Mouse (Mus musculus) stomach, postnatal 0 days (tissue): ENCODE data around the gene Arhgef25. TPM values are rescaled to one million over a fixed set of nuclear protein-coding genes. Genes with fewer than 3 reads are reported as not detected.

Experiments used
- ATAC-seq: fragments of 200-750 bp; cut with Nextera tagmentation; 2 replicates; pipeline ENCODE4 v1.8.0; 2017; ENCODE audit not compliant: low FRiP score, low TSS enrichment
- DNase-seq: peaks from one replicate; pipeline ENCODE4 v3.0.0-alpha.2; 2016; ENCODE audit warnings: low spot score
- H3K27ac ChIP-seq: fragments of 300-500 bp; sonication (generic); replicated peaks from 2 replicates; pipeline ENCODE4 v1.5.1; 2014; ENCODE audit warnings: mild to moderate bottlenecking, control low read depth
- H3K27me3 ChIP-seq: fragments of 300-500 bp; sonication (generic); 2 replicates; pipeline ENCODE4 v1.6.1; 2014; ENCODE audit warnings: low read length; ENCODE audit not compliant: control insufficient read depth, insufficient read depth
- H3K36me3 ChIP-seq: fragments of 300-500 bp; sonication (generic); 2 replicates; pipeline ENCODE4 v1.6.1; 2014; ENCODE audit warnings: low read length, mixed read lengths; ENCODE audit not compliant: control insufficient read depth, insufficient read depth
- H3K4me1 ChIP-seq: fragments of 300-500 bp; sonication (generic); replicated peaks from 2 replicates; pipeline ENCODE4 v1.6.1; 2014; ENCODE audit warnings: antibody characterized with exemption; ENCODE audit not compliant: control insufficient read depth, insufficient read depth
- H3K4me2 ChIP-seq: fragments of 300-500 bp; sonication (generic); replicated peaks from 2 replicates; pipeline ENCODE4 v1.6.1; 2014; ENCODE audit warnings: low read depth, mild to moderate bottlenecking, control low read depth, moderate library complexity
- H3K4me3 ChIP-seq: fragments of 300-500 bp; sonication (generic); 2 replicates; pipeline ENCODE4 v1.5.1; 2014; ENCODE audit warnings: low read depth, low read length, control low read depth
- H3K9ac ChIP-seq: fragments of 300-500 bp; sonication (generic); 2 replicates; pipeline ENCODE4 v1.6.1; 2014; ENCODE audit warnings: mild to moderate bottlenecking, low read length, control low read depth, mixed read lengths
- H3K9me3 ChIP-seq: fragments of 300-500 bp; sonication (generic); 2 replicates; pipeline ENCODE4 v1.6.1; 2016; ENCODE audit warnings: low read length; ENCODE audit not compliant: control insufficient read depth
- CTCF ChIP-seq: IDR thresholded peaks from 2 replicates; pipeline ENCODE4 v1.5.1; 2016; ENCODE audit warnings: antibody characterized with exemption, low read depth, mild to moderate bottlenecking, moderate library complexity
- EP300 ChIP-seq: optimal IDR thresholded peaks from 2 replicates; pipeline ENCODE3; 2016; ENCODE audit warnings: antibody characterized with exemption
- WGBS: fragments of 180-500 bp; shearing (Covaris S2); extraction: QIAGEN DNeasy Blood & Tissue Kit; methylation state at CpG from one replicate; pipeline ENCODE4 v1.1.7; 2014; 5-methylcytosine and 5-hydroxymethylcytosine counted together
- polyA plus RNA-seq: library from polyadenylated mRNA; unstranded; fragments of >200 nt; fragmentation: Nextera tagmentation; extraction: Ambion mirVana; gene quantifications from 2 replicates; pipeline ENCODE4 v1.2.1, GENCODE M21; 2015

Gene Arhgef25
- polyA plus RNA-seq, 1 experiment from 2014 or later: 25.3 TPM

- TF ChIP-seq CTCF: no peak
- no peak for TF ChIP-seq EP300
- H3K4me3 ChIP-seq: no peak overlapping the region
- no peak overlapping the region for H3K9ac ChIP-seq
- no peak for DNase-seq
- H3K36me3 ChIP-seq: no peaks in the 10 kb centered on the region
- ATAC-seq: no peak
- no peak overlapping the region for H3K27ac ChIP-seq
- H3K4me1 ChIP-seq: no peaks in the 10 kb centered on the region
- no peaks in the 10 kb centered on the region for H3K9me3 ChIP-seq
- no peak overlapping the region for H3K4me2 ChIP-seq
- no peaks in the 10 kb centered on the region for H3K27me3 ChIP-seq
Measured at GRCm38 (mm10) chr10:127217177-127217576, 27.3 kb upstream of the Arhgef25 start.

- Histone ChIP-seq H3K27me3 (no peaks in the 10 kb centered on the region), H3K36me3 (no peaks in the 10 kb centered on the region), H3K4me1 (no peaks in the 10 kb centered on the region), H3K9me3 (no peaks in the 10 kb centered on the region), H3K27ac (no peak overlapping the region), H3K4me2 (no peak overlapping the region), H3K9ac (no peak overlapping the region), H3K4me3 (no peak overlapping the region)
- no peak for ATAC-seq
- TF ChIP-seq EP300 (no peak), CTCF (no peak)
- WGBS: 92% methylated on average over 11 of the region's 11 CpGs
- DNase-seq: no peak
Measured at GRCm38 (mm10) chr10:127216456-127216855, 26.6 kb upstream of the Arhgef25 start.

- H3K36me3 ChIP-seq: no peaks in the 10 kb centered on the region
- peak overlapping the region; percentile 0; the same call in 1 of the 2 replicates for H3K27ac ChIP-seq
- no peaks in the 10 kb centered on the region for H3K9me3 ChIP-seq
- no peaks in the 10 kb centered on the region for H3K27me3 ChIP-seq
- no peak overlapping the region for H3K9ac ChIP-seq
- DNase-seq (no peak), ATAC-seq (peak; percentile 53)
- H3K4me1 ChIP-seq: 0 out of 2 replicates have a peak, but pooled peaks cover 3% of the 10 kb centered on the region
- H3K4me2 ChIP-seq: no peak overlapping the region
- TF ChIP-seq EP300 (no peak), CTCF (no peak)
- WGBS: 24% methylated on average over 1 of the region's 1 CpGs
- H3K4me3 ChIP-seq: no peak overlapping the region
Measured at GRCm38 (mm10) chr10:127214422-127214803, 24.5 kb upstream of the Arhgef25 start.

- no peak overlapping the region for H3K4me3 ChIP-seq
- 78% methylated on average over 13 of the region's 13 CpGs for WGBS
- H3K9me3 ChIP-seq: no peaks in the 10 kb centered on the region
- no peak overlapping the region for H3K4me2 ChIP-seq
- TF ChIP-seq CTCF (no peak), EP300 (no peak)
- no peaks in the 10 kb centered on the region for H3K27me3 ChIP-seq
- DNase-seq: no peak
- H3K36me3 ChIP-seq: no peaks in the 10 kb centered on the region
- H3K4me1 ChIP-seq: 0 out of 2 replicates have a peak, but pooled peaks cover 3% of the 10 kb centered on the region
- no peak overlapping the region for H3K9ac ChIP-seq
- no peak for ATAC-seq
- H3K27ac ChIP-seq: peak overlapping the region; percentile 0; the same call in 1 of the 2 replicates
Measured at GRCm38 (mm10) chr10:127213704-127214421, 24.0 kb upstream of the Arhgef25 start.

GRCm38 (mm10) chr10:127213272-127213671 is 23.4 kb upstream of the Arhgef25 start:
- DNase-seq: no peak
- H3K9ac ChIP-seq: no peak overlapping the region
- no peak for TF ChIP-seq CTCF
- no peak for TF ChIP-seq EP300
- H3K4me3 ChIP-seq: no peak overlapping the region
- 89% methylated on average over 8 of the region's 8 CpGs for WGBS
- H3K9me3 ChIP-seq: no peaks in the 10 kb centered on the region
- H3K27me3 ChIP-seq: no peaks in the 10 kb centered on the region
- no peak overlapping the region for H3K4me2 ChIP-seq
- no peak for ATAC-seq
- H3K36me3 ChIP-seq: no peaks in the 10 kb centered on the region
- no peak overlapping the region for H3K27ac ChIP-seq
- H3K4me1 ChIP-seq: 0 out of 2 replicates have a peak, but pooled peaks cover 3% of the 10 kb centered on the region

GRCm38 (mm10) chr10:127211414-127211854 is 21.6 kb upstream of the Arhgef25 start, which contains the start of gene Pip4k2c:
Pip4k2c (minus strand) TSS chr10:127211585.
- peak within 1 kb of the TSS; percentile 98 for H3K4me2 ChIP-seq
- no peak for TF ChIP-seq CTCF
- no peak for TF ChIP-seq EP300
- H3K9me3 ChIP-seq: no peaks in the 10 kb centered on the region
- H3K36me3 ChIP-seq: peaks cover 4% of the 10 kb centered on the region; the same call in 1 of the 2 replicates
- H3K27me3 ChIP-seq: no peaks in the 10 kb centered on the region
- ATAC-seq (peak; percentile 96), DNase-seq (peak; percentile 98)
- H3K4me3 ChIP-seq: peak within 1 kb of the TSS; percentile 83
- H3K27ac ChIP-seq: peak within 1 kb of the TSS; percentile 84
- WGBS: under 1% methylated on average over 47 of the region's 47 CpGs
- peak within 1 kb of the TSS; percentile 81 for H3K9ac ChIP-seq
- H3K4me1 ChIP-seq: 0 out of 2 replicates have a peak, but pooled peaks cover 3% of the 10 kb centered on the region
